Mouse (Mus musculus): Measurements from ENCODE around the gene Eif4e.
"Not testable (repeated sequence)": the region's sequence is repeated elsewhere in the genome, so short reads cannot be mapped to it uniquely, and the experiment has no call there.

Eif4e gene

GRCm38 (mm10) chr3:138519218-138519617, 6.8 kb upstream of the Eif4e start:
- DNase-seq: no peak

DNA sequence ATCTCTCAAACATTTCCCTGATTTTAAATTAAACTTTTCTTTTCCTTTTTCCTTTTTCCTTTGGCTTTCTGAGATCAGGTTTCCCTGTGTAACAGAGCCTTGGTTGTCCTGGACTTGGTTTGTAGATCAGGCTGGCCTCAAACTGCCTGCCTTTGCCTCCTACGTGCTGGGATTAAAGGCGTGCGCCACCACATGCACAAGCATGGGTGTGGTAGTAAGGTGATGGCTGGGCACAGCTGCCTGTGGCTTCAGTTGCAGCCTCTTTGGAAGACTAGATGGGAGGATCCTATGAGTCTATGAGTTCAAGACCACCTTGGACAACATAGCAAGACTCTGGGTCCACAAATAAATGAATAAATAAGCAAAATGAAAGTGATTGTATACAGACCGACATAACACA, 2.0 kb upstream of the Eif4e start:
- no peak for DNase-seq

- DNase-seq: peak; percentile 19
These were observed 485 bp upstream of the Eif4e start for GRCm38 (mm10) chr3:138525494-138525893.

DNA sequence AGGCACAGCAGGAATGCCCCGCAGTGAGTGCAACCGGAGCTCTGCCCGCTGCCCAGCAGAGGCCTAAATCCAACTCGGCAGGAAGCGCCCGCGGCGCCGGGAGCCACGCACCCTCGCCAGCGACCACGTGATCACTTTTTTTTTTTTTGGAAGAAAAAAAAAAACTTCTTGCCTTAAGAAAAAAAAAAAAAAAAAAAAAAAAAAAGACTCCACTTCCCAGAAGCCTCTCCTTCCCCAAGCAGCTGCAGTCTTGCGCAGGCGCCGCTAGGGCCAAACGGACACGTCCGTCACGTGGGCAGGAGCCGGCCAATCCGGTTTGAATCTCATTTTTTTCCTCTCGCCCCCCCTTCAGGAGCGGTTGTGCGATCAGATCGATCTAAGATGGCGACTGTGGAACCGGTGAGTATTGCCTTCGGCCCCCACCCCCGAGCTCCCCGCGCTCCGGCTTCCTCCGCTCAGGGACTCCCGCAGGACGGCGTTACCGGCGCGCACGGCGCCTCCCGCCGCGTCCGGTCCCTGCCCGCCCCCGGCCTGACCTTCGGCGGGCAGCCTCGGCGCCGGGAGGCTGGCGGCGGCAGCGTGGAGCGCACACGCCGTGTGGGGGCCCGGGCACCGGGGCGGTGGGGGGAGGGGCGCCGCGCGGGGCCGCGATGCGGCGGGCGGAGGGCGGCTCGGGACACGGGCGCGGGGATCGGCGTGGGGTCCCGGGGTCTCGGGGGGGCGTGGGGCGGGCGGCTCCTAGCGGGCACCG, 1.1 kb downstream of the Eif4e start:
- DNase-seq: peak; percentile 98

DNA sequence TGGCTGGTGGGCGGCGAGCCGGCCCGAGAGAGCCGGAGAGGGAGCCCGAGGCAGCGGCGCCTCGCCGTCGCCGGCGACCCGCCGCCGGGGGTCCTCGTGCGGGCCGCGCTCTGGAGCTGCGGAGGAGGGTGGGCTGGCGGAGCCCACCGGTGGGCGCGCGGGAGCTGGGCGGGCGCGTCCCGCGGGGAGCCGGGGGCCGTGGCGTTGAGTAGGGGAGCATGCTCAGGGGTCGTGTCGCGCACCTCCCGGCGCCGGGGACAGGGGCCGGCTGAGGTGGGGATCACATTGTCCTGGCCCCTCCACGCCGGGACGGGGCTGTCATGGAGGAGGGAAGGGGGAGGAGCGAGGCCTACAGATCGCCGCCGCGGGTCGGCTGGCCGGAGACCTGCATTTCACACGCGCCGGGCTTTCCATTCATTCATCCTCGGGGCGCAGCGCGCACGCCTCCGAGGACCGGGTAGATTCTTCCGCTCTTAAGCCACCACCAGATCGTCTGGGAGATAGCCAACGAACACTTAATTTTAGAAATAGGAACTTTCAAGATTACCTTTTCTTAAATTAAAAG, 1.8 kb downstream of the Eif4e start:
- DNase-seq: peak; percentile 73

GRCm38 (mm10) chr3:138528265-138528664, 2.3 kb downstream of the Eif4e start:
- no peak for DNase-seq

- no peak for DNase-seq
These were observed 4.8 kb downstream of the Eif4e start for GRCm38 (mm10) chr3:138530578-138531478.

DNA sequence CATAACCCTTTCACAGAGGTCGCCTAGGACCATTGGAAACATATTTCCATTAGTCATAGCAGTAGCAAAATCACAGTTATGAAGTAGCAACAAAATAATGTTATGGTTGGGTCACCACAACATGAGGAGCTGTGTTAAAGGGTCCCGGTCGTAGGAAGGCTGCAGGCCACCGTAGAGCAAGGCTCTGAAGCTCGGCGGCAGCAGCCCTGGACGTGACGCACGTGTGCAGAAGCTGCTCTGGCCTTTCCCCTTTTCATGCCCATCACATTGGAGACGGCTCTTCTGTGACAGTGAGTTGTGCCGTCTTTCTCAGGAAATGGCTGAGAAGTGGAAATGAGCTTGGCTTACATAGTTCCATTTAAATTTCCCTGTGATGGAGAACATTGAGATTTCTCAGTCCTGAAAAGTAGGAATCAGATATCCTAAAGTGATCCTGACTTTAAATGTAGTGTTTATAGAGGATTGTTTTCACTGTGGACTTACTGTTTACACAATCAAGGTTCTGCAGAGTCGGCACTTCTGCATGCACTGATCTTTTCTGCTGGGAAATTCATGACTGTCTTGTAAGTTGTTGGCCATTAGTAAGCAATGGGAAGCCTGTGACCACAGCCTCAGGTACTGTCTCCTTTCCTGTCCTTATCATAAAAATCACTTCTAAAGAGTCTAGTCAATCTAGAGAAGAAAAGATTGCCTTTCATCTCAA, 5.7 kb downstream of the Eif4e start:
- DNase-seq: no peak

GRCm38 (mm10) chr3:138532764-138533163, 6.8 kb downstream of the Eif4e start:
- DNase-seq: no peak

DNA sequence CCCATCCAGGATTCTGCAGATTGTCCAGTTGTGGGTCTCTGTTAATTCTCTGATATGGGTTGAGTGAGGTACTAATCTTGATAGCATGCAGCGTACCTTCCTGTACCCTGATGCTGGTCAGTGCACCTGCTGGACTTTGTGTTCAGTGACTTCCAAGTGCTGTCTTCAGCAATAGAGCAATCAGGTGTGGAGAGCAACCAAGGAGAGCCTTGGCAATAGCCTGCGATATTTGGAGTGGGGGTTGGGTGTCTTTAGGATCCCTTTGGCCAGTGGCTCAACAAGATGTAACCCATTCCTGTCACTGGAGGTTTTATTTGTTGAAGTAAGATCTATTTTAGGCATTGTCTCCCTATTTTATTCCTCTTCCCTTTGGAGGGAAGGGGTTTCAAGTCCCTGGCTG, 10.1 kb downstream of the Eif4e start:
- no peak for DNase-seq

- DNase-seq: no peak
These were observed 16.6 kb downstream of the Eif4e start for GRCm38 (mm10) chr3:138542621-138543020.

DNA sequence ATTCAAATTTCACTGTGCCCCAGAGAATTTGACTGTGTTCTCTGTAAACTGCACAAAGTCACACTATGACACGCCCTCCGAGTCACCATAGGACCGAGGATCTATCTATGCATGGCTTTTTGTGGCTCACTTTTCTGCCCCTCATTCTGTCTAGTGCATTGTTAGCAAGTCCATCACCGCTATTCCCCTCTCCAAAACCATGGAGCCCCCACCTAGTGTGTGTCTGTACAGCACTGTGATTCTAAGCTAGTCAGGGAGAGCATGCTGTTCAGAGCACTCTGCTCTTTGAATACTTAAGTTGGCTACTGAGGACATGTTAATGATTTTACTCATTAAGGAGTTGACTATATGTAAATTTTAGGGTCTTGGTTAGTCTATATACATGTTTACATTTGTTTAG, 18.1 kb downstream of the Eif4e start:
- no peak for DNase-seq

DNA sequence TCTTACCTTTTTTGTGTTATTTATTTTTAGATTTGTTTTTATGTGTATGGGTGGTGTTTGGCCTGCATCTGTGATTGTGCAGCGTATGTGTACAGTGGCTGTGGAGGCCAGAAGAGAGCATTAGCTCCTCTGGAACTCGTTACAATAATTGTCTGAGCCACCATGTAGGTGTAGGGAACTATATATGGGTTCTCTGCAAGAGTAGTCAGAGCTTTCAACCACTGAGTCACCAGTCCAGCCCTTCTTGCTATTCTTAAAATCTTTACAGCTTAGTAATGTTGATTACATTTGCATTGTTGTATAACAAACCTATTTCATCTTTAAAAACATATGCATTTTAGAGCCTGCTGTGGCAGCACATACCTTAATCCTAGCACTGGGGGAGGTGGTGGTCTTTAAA, 20.7 kb downstream of the Eif4e start:
- DNase-seq: no peak

GRCm38 (mm10) chr3:138549045-138549444, 23.1 kb downstream of the Eif4e start:
- no peak for DNase-seq

- no peak for DNase-seq
These were observed 24.6 kb downstream of the Eif4e start for GRCm38 (mm10) chr3:138550336-138551123.

GRCm38 (mm10) chr3:138555279-138555678, 29.3 kb downstream of the Eif4e start:
- not testable (repeated sequence) for DNase-seq

- DNase-seq: no peak
These were observed 32.5 kb downstream of the Eif4e start for GRCm38 (mm10) chr3:138558529-138558928.

DNA sequence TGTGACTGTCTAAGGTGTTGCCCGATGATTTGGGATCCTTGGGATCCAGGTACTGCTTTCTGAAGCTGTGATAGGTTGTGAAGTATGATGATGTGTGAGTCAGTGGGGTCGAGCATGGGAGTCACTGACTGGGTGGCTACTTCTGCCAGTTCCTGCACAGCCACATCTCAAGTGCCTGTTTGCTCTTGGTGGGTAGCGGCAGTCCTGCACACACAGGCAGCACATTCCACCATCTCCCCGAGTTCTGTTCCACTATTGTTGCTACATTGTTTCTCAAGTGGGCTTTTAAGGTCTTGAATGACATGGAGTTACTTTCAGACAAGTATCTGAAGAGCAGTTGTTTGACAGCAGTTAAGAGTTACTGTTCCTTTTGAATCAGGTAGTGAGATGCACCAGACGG, 34.3 kb downstream of the Eif4e start:
- DNase-seq: no peak

GRCm38 (mm10) chr3:138560886-138561285, 34.9 kb downstream of the Eif4e start:
- DNase-seq: no peak

DNA sequence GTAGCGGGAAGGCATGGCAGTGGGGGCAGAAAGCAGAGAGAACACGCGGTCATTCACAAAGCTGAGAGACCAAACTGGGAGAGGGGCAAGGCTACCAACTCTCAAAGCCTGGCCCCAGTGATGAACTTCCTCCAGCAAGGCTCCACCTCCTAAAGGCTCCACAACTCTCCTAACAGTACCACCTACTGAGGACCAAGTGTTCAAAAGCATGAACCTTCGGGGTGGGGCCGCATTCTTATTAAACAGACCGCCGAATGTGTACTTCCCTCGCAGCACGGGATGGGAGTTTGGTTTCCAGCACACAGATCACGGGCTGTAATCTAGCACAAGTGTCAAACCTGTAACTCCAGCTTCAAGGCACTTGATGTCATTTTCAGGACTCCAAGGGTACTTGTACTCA, 52.9 kb downstream of the Eif4e start:
- no peak for DNase-seq

GRCm38 (mm10) chr3:138586213-138586612, 60.2 kb downstream of the Eif4e start:
- no peak for DNase-seq

- DNase-seq: no peak
These were observed 61.2 kb downstream of the Eif4e start for GRCm38 (mm10) chr3:138587137-138587536.

Data from cerebellum, adult 9-10 months (tissue).